Mouse (Mus musculus) embryo, embryonic 10 days (tissue): ENCODE data around the gene Anks1b.

Experiments used
- DNase-seq: peaks from one replicate; pipeline ENCODE4 v3.0.0-alpha.2; 2015; ENCODE audit warnings: low spot score

Anks1b gene

GRCm38 (mm10) chr10:90859665-90860523 lies 986.6 kb downstream of the Anks1b start:
- no peak for DNase-seq

- peak; percentile 20 for DNase-seq
Observed at GRCm38 (mm10) chr10:90863881-90864598, 990.7 kb downstream of the Anks1b start.

GRCm38 (mm10) chr10:90864599-90864889 lies 991.2 kb downstream of the Anks1b start:
- no peak for DNase-seq

DNA sequence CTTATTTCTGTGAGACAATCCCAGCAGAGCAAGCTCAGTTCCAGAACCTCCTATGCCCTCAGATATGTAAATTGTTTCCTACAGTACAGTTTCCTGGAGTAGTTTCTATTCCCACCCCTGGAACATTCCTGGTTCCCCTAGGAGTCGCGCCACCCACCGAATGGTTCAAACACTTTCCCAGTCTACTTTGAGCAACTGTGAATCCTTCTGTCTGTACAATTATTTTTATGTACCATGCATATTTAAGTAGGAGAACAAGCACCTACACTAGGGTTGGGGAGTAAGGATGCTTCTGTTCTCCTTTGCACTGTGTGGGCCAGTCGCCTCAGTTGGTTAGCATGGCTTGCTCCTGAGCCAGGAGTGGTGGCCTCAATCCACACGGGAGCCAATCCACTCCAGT lies 999.9 kb downstream of the Anks1b start:
- DNase-seq: no peak

DNA sequence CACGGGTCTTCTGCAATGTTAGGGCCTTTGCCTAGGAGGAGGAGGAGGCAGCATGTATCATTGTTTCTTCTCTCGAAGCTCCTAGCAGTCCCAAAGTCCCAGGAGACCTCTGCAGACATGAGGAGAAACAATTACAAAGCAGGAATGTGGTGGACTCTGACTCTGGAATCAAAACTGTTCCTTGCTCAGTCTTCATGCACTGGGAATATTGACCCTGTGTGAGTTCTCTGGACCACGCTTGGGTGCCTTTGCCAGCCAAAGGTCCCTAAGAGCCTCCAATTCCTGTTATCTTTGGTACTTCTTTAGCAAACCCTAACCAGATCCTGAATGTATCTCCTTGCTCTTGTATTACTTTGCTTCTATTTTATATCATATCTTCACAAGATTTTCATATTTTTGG lies 1000.9 kb downstream of the Anks1b start:
- no peak for DNase-seq

- DNase-seq: peak; percentile 65
Observed at GRCm38 (mm10) chr10:90880854-90881560, 1007.7 kb downstream of the Anks1b start.

GRCm38 (mm10) chr10:90889566-90889965 lies 1016.3 kb downstream of the Anks1b start:
- no peak for DNase-seq

DNA sequence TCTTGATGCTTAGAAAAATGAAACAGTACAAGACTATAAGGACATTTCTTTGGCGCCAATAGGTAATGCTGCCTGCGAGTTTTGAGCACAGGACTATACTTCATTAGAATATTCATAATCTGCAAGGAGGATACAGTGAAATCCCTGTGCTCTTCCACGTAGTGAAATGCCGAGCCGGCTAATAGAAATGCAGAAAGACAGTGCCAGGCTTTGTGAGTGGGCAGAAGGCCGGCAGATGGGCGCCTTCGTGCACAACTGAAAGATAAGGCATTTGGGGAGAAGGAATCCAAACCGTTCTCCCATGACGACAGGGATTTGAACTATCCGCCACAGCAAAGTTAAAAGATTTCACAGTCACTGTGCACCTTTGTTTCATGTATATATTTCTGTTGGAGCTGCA lies 1019.4 kb downstream of the Anks1b start:
- DNase-seq: no peak

GRCm38 (mm10) chr10:90897894-90898293 lies 1024.6 kb downstream of the Anks1b start:
- no peak for DNase-seq

GRCm38 (mm10) chr10:90904185-90904584 lies 1030.9 kb downstream of the Anks1b start:
- no peak for DNase-seq

DNA sequence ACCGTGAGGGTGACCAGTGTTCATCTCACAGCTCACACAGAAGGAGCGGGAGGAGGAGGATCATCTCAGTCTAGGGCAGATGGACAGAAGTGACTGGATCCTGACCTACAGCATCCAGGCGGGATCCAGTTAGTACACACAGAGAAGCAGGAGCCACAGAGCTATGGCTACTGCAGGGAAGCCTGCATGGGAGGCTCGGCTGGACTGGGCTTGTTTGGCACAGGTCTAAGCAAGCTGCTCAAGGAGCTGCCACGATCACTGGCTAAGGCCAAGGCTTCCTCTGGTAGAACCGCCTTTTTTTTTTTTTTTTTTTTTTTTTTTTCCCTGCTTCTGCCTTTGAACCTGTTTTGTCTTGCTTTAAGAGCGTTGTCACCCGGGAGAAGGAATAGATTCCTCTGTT lies 1034.1 kb downstream of the Anks1b start:
- no peak for DNase-seq

DNA sequence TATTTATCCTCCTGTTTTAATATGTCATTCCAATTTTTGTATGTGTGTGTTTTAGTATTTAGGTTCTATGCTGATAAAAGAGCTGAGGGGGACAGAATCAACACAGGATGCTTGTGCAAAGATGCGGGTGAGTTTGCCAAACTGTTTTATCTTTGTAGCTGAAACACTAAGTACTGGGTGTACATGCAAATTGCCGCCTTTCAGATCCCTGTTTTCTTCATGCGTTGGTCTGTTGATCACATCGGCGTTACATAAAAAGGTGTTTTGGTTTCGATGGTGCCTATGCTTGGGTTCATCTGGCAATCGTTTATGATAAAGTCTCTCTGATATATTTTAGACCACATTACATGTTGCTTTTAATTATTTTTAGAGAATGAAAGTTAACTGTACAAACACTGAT lies 1050.2 kb downstream of the Anks1b start:
- DNase-seq: no peak

DNA sequence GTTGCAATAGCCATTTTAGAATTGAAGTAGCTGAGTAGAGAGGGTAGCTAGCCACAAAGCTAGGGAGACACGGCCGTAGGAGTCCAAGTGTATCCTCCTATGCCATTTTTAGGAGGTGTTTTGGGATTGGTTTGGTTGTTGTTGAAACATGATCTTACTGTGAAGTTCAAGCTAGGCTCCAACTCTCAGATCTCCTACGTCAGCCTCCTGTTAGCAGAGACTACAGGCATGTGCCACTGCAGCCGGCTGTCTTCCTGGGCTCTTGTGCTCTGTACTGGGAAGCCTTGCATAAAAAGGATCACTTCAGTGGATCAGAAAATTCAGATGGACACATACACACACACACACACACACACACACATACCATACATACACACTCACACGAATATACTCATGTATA lies 1059.8 kb downstream of the Anks1b start:
- DNase-seq: no peak

GRCm38 (mm10) chr10:90934678-90935077 lies 1061.4 kb downstream of the Anks1b start:
- peak; percentile 23 for DNase-seq

DNA sequence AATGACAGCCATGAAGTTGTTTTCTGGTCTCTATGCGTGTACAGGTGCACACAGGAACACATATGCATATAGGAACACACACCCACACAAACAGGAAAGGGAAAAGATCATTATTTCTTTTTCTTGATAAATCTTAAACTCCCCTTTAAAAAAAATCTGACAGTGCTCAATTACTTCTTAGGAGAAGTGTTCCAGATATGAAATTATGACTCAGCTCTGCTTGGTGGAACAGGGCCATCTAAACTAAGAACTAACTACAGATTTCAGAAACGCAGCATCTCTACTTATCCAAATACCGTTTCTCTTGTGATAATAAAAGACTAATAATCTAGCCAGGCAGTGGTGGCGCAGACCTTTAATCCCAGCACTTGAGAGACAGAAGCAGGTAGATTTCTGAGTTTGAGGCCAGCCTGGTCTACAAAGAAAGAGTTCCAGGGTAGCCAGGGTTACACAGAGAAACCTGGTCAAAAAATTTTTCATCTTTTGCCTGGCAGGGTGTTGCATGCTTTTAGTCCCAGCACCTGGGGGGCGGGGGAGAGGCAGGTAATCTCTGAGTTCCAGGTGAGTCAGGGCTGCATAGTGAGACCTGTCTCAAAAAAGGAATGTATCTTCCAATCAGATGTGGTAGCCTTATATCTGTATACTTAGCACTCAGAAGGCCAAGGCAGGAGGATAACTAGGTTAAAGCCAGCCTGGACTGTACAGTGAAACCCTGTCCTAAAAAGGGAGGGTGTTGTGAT lies 1064.6 kb downstream of the Anks1b start:
- DNase-seq: no peak

DNA sequence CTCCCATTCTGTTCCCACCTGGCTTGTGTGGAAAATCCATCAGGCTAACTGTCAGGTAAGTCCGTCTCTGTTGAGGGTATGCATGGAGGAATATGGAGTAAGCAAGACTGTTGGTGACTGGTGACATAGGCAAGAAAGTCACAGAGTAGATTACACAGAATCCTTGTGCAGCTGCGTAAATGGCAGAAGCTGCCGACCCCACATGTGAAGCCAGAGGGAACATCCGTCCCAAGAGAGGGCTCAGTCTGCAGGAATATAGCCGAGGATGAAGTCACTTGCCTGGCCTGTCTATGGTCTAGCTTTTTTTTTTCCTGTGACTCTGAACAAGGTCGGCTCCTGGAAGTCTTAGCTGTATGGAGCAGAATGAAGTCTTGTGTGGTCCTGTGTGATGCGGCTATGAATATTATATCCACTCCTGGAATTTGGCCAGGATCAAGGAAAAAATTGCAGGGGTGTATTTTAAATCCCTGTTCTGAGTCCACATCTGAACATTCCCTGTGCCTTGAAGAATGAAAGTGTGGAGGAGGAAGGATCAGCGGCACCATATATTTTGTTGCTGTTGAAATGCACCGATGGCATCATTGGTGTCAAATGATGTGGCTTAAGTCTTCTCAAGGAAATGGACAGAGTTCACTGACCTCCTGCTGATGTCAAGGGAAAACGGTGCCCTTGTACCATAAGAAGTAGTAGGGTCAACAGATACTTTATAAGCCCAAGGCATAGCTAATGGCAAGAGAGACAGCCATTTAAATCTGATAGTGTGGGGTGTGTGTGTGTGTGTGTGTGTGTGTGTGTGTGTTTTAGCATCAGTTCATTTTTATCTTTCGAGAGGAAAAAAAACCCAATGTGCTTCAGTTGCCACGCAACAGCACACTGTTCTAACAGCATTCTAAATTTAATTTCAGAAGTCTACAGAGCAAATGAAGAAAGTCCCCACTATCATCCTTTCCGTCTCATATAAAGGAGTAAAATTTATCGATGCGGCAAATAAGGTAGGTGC lies 1067.5 kb downstream of the Anks1b start:
- DNase-seq: no peak

DNA sequence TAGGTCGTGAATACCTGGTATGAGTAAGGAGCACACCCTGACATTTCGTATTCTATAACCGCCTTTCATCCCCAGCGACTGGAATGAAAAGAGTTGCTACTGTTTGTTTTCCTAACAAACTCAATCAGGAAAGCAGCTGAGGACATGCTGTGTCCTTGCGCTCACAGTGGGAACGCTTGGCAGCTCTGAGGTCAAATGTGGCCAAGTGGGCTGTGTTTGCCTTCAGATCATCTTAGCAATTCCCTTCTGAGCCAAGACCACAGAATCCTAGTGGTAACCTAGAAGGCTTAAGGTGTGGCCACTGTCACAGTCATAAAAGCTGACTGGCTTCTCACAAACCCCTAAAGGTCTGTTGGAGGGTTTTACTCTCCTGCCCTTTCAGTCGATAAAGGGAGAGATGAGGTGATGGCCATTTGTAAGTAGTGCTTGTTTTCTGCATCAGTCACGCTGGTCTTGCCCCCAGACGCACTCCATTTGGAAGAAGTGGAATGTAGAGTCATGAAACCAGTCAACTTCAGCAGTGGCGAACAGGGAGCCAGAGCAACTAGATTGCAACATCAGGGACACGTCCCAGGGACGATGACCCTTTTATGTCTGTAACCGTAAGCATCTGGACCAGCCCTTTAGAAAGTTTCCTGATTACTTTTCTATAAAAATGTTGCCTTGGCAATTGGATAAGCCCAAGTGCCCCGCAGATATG lies 1068.8 kb downstream of the Anks1b start:
- DNase-seq: no peak

DNA sequence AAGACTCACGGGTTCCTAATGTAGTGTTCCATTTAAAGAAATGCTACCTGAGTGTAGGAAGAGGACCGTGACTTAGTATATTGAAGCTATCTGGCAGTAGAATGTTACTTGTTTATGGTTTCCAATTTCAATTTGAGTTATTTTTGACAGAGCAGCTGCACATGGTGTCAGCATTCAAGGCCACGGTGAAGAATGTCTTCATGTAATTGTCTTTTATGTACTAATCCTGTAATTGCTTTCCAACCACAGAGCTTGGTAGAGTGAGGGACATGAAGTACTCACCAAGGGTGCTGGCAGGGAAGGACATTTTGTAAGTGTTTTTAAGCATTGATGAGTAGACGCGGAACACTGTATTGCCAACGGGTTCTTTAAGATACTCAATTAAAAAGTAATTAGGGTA lies 1073.7 kb downstream of the Anks1b start:
- no peak for DNase-seq

DNA sequence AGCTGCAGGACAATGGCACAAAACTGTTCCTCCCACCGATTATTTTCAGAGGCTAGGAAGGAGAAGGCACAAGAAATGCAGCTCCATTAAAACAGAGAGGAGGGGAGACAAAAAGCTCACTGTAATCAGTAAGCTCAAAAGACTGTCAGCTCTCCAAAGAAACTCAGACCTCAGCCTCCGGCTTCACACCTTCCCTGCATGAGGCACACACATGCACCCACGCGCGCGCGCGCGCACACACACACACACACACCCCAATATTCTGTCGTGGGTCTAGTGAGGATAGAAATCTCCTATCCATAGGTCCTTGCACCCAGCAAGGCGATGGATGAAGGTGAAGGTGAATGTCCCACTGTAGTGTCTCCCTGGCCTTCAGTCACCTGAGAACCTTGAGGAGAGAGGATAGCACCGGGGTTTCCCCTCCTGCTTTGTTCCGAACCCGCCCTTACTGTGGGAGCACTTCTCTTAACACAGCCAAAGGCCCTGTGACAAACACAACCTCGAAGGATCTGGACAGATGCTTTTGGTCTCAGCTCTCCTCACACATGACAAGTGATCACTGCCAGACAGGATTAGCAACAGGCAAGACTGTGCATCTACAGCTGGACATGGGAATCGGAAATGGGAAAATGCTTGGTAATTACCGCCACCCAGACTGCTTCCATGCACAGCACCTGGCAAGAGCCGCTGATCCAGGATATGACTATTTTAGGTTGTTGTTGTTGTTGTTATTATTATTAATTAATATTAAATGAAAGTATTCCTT lies 1074.5 kb downstream of the Anks1b start:
- DNase-seq: no peak
